Comparison of ENCODE assay signal across 8 mouse cellular contexts in genomic region chr8:123117127-123117731, GRCm38 (mm10). TPM values are rescaled to one million over a fixed set of nuclear protein-coding genes. Genes with fewer than 3 reads are reported as not detected.
A peak's percentile ranks its signal among the peaks of the same experiment; 100 is the strongest.
DNase-seq lines count a peak whose midpoint lies in the region; ATAC-seq lines count a peak whose summit lies in the region.

Gene Cpne7 (plus strand): TSS chr8:123117374.

- no peaks in the 10 kb centered on the region for H3K9me3 ChIP-seq in limb, embryonic 12.5 days

- ATAC-seq in granulocyte monocyte progenitor cell, adult 5-6 weeks (replicated peaks; ENCODE audit: poor library complexity, severe bottlenecking) = peak; percentile 36
- no peak for ATAC-seq in limb, embryonic 12.5 days (ENCODE audit: insufficient number of reproducible peaks, insufficient read depth, low FRiP score, low TSS enrichment, low read depth)
- ATAC-seq in neutrophil, adult 5-6 weeks (ENCODE audit: extremely low read depth, insufficient number of reproducible peaks, low FRiP score, poor library complexity, severe bottlenecking) = peak; percentile 9; the same call in 1 of the 2 replicates

- DNase-seq in layer of hippocampus, adult 8-10 months (ENCODE audit: low spot score in 2 of 2) = no peak
- no peak for DNase-seq in layer of hippocampus, adult 11-12 months (ENCODE audit: low spot score)
- DNase-seq in cerebellum, postnatal 4 days (ENCODE audit: low spot score in 2 of 2) = no peak
- DNase-seq in urinary bladder, postnatal 14 days (ENCODE audit: low spot score) = no peak

- no peak within 1 kb of the TSS for H3K27ac ChIP-seq in brown adipose tissue, adult 24 weeks (replicated peaks; ENCODE audit: low read depth, low read length)
- H3K27ac ChIP-seq in limb, embryonic 12.5 days = no peak within 1 kb of the TSS

- peak within 1 kb of the TSS; percentile 63 for H3K9ac ChIP-seq in limb, embryonic 12.5 days (replicated peaks)

- peak within 1 kb of the TSS; percentile 53 for H3K4me3 ChIP-seq in brown adipose tissue, adult 24 weeks (ENCODE audit: insufficient read depth, low read depth, low read length)
- peak within 1 kb of the TSS; percentile 54 for H3K4me3 ChIP-seq in limb, embryonic 12.5 days (replicated peaks)

- 1% methylated on average over 51 of the region's 51 CpGs for WGBS in limb, embryonic 12.5 days

- peak within 1 kb of the TSS; percentile 94 for H3K4me2 ChIP-seq in limb, embryonic 12.5 days

- peaks cover 6% of the 10 kb centered on the region for H3K4me1 ChIP-seq in brown adipose tissue, adult 24 weeks (ENCODE audit: control insufficient read depth, insufficient read depth, insufficient read length, low read length)
- peaks cover 14% of the 10 kb centered on the region for H3K4me1 ChIP-seq in limb, embryonic 12.5 days (replicated peaks)

- H3K27me3 ChIP-seq in limb, embryonic 12.5 days = peaks cover 59% of the 10 kb centered on the region

- no peaks in the 10 kb centered on the region for H3K36me3 ChIP-seq in limb, embryonic 12.5 days

RNA-seq across cellular contexts. Expression of gene Cpne7, which starts in this region (rescaled TPM):
- total RNA-seq in layer of hippocampus, adult 8-10 months (2022) = 100 to 1,000 TPM; 277 to 341 (median 303) TPM
- polyA plus RNA-seq in brown adipose tissue, adult 24 weeks (2012; ENCODE audit: insufficient read depth, insufficient read length, missing spikeins) = not detected in 2 replicates
- not detected in 2 replicates for total RNA-seq in granulocyte monocyte progenitor cell, adult 5-6 weeks (2014; fragmentation: Nextera tagmentation)
- not detected in 2 replicates for total RNA-seq in granulocyte monocyte progenitor cell, adult 5-6 weeks (2017)
- polyA plus RNA-seq in limb, embryonic 12.5 days (2016; fragmentation: Nextera tagmentation; extraction: Ambion mirVana) = 0.40 and 0.53 TPM in 2 replicates
- total RNA-seq in neutrophil, adult 5-6 weeks (2017) = 0.35 TPM in 1 of 2 replicates, not detected in the other

Comparison
In these comparisons a context has a peak if more than half of its experiments do, and no peak if none do; other contexts are left out.
1. RNA of gene Cpne7 (total RNA-seq): 277 to 341 TPM in layer of hippocampus, adult 8-10 months; 0.35 TPM in neutrophil, adult 5-6 weeks and not detected in granulocyte monocyte progenitor cell, adult 5-6 weeks; every median in the first group is over 100 times any median in the second.
2. Peak in ATAC-seq in granulocyte monocyte progenitor cell, adult 5-6 weeks; RNA of the gene not detected or under 1 TPM.
3. Peak in ATAC-seq in neutrophil, adult 5-6 weeks; RNA of the gene not detected or under 1 TPM.